ENCODE assay signal across 8 mouse cellular contexts in the genomic region with DNA sequence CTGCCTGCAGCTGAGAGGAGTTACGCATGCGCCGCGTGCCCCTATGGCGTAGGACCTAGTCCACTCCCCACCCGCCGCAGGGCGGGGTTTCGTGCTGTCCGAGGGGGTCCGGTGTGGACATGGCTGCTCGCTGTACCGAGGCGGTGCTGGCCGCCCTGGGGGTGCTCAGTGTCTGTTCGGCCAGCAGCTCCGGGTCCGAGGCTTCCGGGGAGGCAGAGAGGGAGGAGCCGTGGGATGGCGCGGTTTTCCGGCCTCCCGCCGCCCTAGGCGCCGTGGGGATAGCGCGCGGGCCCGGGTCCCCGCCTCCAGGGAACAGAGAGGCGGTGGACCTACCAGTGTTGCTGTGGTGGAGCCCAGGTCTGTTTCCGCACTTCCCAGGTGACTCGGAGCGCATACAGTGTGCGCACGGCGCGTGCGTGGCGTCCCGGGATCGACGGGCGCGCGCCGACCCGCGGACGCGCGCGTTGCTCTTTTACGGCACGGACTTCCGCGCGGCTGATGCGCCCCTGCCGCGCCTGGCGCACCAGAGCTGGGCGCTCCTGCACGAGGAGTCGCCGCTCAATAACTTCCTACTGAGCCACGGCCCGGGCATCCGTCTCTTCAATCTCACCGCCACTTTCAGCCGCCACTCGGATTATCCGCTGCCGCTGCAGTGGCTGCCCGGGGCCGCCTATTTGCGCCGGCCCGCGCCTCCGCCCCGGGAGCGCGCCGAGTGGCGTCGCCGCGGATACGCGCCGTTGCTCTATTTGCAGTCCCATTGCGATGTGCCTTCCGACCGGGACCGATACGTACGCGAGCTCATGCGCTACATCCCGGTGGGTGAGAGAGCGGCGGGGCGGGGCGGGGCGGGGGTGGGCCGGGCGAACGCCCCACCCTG. TPM values are rescaled to one million over a fixed set of nuclear protein-coding genes. Genes with fewer than 3 reads are reported as not detected.
DNase-seq lines count a peak whose midpoint lies in the region; ATAC-seq and TF ChIP-seq lines count a peak whose summit lies in the region.

A gene (plus strand): TSS at position 85 of the 877 bp plus-strand sequence.

- WGBS in forebrain, postnatal 0 days, result 1% methylated on average over 102 of the region's 111 CpGs
- under 1% methylated on average over 109 of the region's 111 CpGs for WGBS in lung, embryonic 14.5 days

- peak; percentile 67 for ATAC-seq in G1E (ENCODE audit: extremely low read depth, insufficient number of reproducible peaks, low FRiP score, poor library complexity, severe bottlenecking)
- peak; percentile 93 for ATAC-seq in forebrain, postnatal 0 days
- ATAC-seq in lung, embryonic 14.5 days (ENCODE audit: insufficient read depth), result peak; percentile 95
- ATAC-seq in neutrophil, adult 5-6 weeks (ENCODE audit: extremely low read depth, insufficient number of reproducible peaks, low FRiP score, poor library complexity, severe bottlenecking), result peak; percentile 55

- H3K4me1 ChIP-seq in G1E (ENCODE audit: insufficient read depth, low read depth, low read length), result peaks cover 71% of the 10 kb centered on the region
- peaks cover 28% of the 10 kb centered on the region for H3K4me1 ChIP-seq in forebrain, postnatal 0 days (ENCODE audit: insufficient read depth)
- H3K4me1 ChIP-seq in lung, embryonic 14.5 days (ENCODE audit: insufficient read depth), result peaks cover 10% of the 10 kb centered on the region; the same call in 1 of the 2 replicates

- peak; percentile 88 for DNase-seq in G1E (ENCODE audit: low spot score)
- DNase-seq in cerebellum, adult 18-20 months, result peak; percentile 91 to 92
- DNase-seq in forebrain, postnatal 0 days, result peak; percentile 94
- peak; percentile 84 to 85 for DNase-seq in heart, postnatal 36 days
- peak; percentile 78 to 83 for DNase-seq in layer of hippocampus, adult 8-10 months (ENCODE audit: low spot score in 2 of 2)
- DNase-seq in lung, embryonic 14.5 days, result peak; percentile 96
- peak; percentile 88 for DNase-seq in testis, postnatal 14 days (ENCODE audit: low spot score)

- peak within 1 kb of the TSS; percentile 81 for H3K4me3 ChIP-seq in G1E (ENCODE audit: low read depth, low read length)
- H3K4me3 ChIP-seq in forebrain, postnatal 0 days (ENCODE audit: low read depth, low read length), result peak within 1 kb of the TSS; percentile 83
- peak within 1 kb of the TSS; percentile 83 for H3K4me3 ChIP-seq in lung, embryonic 14.5 days (ENCODE audit: low read depth, low read length)

- peak within 1 kb of the TSS; percentile 95 for H3K27ac ChIP-seq in forebrain, postnatal 0 days (ENCODE audit: low read depth, low read length)
- peak within 1 kb of the TSS; percentile 97 for H3K27ac ChIP-seq in lung, embryonic 14.5 days (ENCODE audit: low read depth)

- peak within 1 kb of the TSS; percentile 71 for H3K4me2 ChIP-seq in forebrain, postnatal 0 days (ENCODE audit: low read depth)
- peak within 1 kb of the TSS; percentile 76 for H3K4me2 ChIP-seq in lung, embryonic 14.5 days

- intact Hi-C loops in heart, postnatal 36 days (cut with DNase I), result loop anchor here (5.0 kb wide), 1 partner anchor 53 kb away; a partner anchor contains a TSS

- peak within 1 kb of the TSS; percentile 86 for H3K9ac ChIP-seq in forebrain, postnatal 0 days
- H3K9ac ChIP-seq in lung, embryonic 14.5 days, result peak within 1 kb of the TSS; percentile 90

- peaks cover 90% of the 10 kb centered on the region for H3K36me3 ChIP-seq in G1E (replicated peaks)
- peaks cover 43% of the 10 kb centered on the region for H3K36me3 ChIP-seq in forebrain, postnatal 0 days (ENCODE audit: insufficient read depth)
- peaks cover 59% of the 10 kb centered on the region for H3K36me3 ChIP-seq in lung, embryonic 14.5 days (ENCODE audit: insufficient read depth)

- no peak for TF ChIP-seq CTCF in G1E (IDR thresholded peaks at IDR 0.05; ENCODE audit: low read depth, low read length)
- TF ChIP-seq CTCF in forebrain, postnatal 0 days (IDR thresholded peaks at IDR 0.05; ENCODE audit: low read depth), result no peak
- TF ChIP-seq CTCF in lung, embryonic 14.5 days (IDR thresholded peaks at IDR 0.05; ENCODE audit: low read depth), result no peak

- no peaks in the 10 kb centered on the region for H3K9me3 ChIP-seq in G1E (replicated peaks)
- H3K9me3 ChIP-seq in forebrain, postnatal 0 days (ENCODE audit: low read length), result no peaks in the 10 kb centered on the region
- H3K9me3 ChIP-seq in lung, embryonic 14.5 days (ENCODE audit: low read depth, low read length), result no peaks in the 10 kb centered on the region

- no peaks in the 10 kb centered on the region for H3K27me3 ChIP-seq in G1E (ENCODE audit: insufficient read depth, low read length)
- no peaks in the 10 kb centered on the region for H3K27me3 ChIP-seq in forebrain, postnatal 0 days (ENCODE audit: insufficient read depth, low read length)
- no peaks in the 10 kb centered on the region for H3K27me3 ChIP-seq in lung, embryonic 14.5 days (ENCODE audit: insufficient read depth, low read length)

RNA-seq across cellular contexts. Expression of the gene that starts here (rescaled TPM):
- 3.5 and 4.6 TPM in 2 replicates for total RNA-seq in G1E (2014; fragmentation: Nextera tagmentation)
- total RNA-seq in G1E (2017), result 7.8 and 8.3 TPM in 2 replicates
- polyA plus RNA-seq in G1E (2012), result 4.1 and 5.0 TPM in 2 replicates
- 11.2 and 17.9 TPM in 2 replicates for total RNA-seq in forebrain, postnatal 0 days (2014; rRNA removed)
- polyA plus RNA-seq in forebrain, postnatal 0 days (2015; fragmentation: Nextera tagmentation; extraction: Ambion mirVana), result 14.0 and 20.7 TPM in 2 replicates
- total RNA-seq in heart, postnatal 36 days (2021), result 1 to 10 TPM; 6.6 to 7.1 TPM
- 10 to 100 TPM; 14.6 to 15.8 (median 15.0) TPM for total RNA-seq in layer of hippocampus, adult 8-10 months (2022)
- polyA plus RNA-seq in lung, embryonic 14.5 days (2014; fragmentation: Nextera tagmentation; extraction: Ambion mirVana), result 29.2 and 30.2 TPM in 2 replicates
- 5.6 and 5.7 TPM in 2 replicates for total RNA-seq in neutrophil, adult 5-6 weeks (2017)

Comparison
In these comparisons a context has a peak if more than half of its experiments do, and no peak if none do; other contexts are left out.
1. Peak in every context shown above with its lines: DNase-seq, ATAC-seq, H3K4me3 ChIP-seq and H3K27ac ChIP-seq.